Mouse (Mus musculus) activated CD4-positive, CD25-positive, alpha-beta regulatory T cell, adult 4 months (primary cell): ENCODE data around the gene Gm10134. TPM values are rescaled to one million over a fixed set of nuclear protein-coding genes. Genes with fewer than 3 reads are reported as not detected.

ENCODE experiments used
- ATAC-seq: one replicate; pipeline ENCODE4 v1.8.0; 2017
- polyA plus RNA-seq, 2 experiments: library from polyadenylated mRNA; unstranded; fragments of 100-300 nt; shearing (Covaris generic); gene quantifications; one replicate each; pipeline ENCODE4 v1.2.1; 2017

Gene Gm10134
- polyA plus RNA-seq, 2 experiments from 2014 or later, result not detected

DNA sequence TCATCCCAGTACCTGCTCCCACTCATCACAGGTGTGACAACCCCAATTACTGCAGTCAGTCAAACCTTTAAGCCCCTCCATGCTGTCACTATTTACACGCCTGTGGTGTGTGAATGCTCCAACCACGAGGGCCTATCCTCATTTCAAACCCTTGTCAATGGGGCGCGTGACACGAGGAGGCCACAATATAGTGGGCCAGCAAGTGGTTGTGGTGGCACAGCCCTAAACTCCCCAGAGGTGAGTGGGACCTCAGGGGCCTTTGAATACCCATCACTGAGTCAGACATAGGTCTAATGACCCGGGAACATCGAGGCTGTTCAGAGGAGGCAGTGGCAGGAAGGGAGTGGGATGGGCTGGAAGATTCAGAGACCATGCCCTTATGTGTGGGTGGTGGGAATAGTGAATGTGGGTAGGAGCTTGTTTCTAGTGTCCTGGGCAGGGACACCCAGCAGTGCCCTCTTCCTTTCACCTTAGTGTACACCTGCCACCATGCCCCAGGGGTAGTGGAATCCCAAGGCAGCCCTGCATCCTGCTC is 28.1 kb downstream of the Gm10134 start:
- no peak for ATAC-seq

DNA sequence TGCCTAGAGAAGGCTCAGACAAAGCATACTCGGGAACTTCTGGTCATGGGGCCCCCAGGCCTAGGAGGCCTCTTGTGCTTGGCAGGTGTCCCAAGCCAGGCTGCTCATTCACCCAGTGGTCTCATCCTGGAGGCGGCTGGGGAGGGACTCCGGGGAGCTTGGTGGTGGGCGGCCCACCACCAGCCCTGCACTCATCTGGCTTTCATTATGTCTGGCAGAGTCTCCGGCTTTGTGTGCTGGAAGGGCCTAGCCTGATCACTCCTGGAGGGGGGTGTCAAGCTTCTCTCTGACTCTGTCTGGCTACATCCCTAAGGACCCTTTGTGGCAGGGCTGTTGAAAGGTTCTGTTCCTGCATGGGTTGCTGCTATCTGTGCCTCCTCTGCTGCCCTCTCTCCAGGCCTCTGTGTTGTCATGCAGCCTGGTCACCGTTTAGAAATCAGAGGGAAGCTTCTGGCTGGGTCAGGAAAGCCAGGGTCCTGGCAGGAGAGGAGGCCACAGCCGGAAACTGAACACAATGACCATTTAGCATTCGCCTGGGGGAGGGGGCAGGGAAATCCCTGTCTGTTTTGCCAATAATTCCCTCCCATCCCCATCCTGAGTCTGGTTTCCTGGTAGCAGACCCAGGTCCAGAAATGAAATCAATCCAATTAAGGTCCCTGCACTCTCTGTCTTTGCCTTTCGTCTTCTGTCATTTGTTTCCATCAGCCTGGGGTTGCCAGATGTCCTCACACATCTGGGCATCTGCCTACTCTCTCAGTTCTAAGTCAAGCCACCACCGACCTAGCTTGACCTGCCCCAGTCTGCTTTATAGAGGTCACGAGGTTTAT is 28.8 kb downstream of the Gm10134 start:
- ATAC-seq, result no peak

DNA sequence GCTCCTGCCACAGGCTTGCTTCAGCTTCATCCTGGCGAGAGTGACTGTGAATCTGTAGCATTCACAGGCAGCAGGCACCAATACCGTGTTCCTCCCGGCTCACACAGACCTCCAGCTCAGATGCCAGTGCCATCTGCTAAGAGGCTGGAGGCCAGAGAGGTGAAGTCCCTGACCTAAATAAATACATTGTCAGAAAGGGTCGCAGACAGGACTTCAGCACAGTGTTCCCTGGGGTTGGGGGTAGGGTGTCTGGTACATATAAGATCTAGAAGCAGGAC is 29.3 kb downstream of the Gm10134 start:
- no peak for ATAC-seq

DNA sequence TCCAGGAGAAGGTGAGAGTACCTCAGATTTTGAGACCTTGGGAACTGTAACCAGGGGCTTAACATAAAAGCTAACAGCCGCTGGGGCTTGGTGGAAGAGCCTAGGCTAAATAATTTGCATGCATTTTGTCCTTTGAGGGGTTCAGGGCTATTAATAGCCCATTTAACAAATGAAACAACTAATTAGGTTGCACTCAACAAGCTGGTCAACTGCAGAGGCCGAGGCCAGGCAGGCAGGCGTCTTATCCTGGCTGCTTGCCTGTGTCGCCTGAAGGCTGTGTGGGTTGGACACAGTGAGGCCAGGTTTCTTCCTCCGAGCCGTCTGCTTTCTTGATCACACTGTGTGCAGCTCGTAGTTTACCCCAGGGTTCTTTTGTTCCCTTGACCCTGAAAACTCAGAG is 29.8 kb downstream of the Gm10134 start:
- no peak for ATAC-seq

DNA sequence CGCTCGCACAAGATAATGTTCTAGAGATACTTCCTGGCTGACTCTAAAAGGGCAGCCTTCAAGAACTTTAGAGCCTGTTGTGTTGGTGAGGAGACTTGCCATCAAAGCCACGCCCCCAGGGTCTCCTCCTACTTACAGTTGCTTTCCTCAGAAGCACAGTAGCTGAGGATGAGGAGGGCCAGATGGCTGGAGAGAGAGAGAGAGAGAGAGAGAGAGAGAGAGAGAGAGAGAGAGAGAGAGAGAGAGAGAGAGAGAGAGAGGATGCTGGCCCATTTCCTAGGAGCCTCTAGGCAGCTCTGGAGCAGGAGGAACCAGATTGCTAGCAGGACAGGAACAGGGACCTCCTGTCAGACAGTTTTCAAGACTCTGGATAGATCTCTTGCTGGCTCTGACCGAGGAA is 30.3 kb downstream of the Gm10134 start:
- ATAC-seq, result no peak

DNA sequence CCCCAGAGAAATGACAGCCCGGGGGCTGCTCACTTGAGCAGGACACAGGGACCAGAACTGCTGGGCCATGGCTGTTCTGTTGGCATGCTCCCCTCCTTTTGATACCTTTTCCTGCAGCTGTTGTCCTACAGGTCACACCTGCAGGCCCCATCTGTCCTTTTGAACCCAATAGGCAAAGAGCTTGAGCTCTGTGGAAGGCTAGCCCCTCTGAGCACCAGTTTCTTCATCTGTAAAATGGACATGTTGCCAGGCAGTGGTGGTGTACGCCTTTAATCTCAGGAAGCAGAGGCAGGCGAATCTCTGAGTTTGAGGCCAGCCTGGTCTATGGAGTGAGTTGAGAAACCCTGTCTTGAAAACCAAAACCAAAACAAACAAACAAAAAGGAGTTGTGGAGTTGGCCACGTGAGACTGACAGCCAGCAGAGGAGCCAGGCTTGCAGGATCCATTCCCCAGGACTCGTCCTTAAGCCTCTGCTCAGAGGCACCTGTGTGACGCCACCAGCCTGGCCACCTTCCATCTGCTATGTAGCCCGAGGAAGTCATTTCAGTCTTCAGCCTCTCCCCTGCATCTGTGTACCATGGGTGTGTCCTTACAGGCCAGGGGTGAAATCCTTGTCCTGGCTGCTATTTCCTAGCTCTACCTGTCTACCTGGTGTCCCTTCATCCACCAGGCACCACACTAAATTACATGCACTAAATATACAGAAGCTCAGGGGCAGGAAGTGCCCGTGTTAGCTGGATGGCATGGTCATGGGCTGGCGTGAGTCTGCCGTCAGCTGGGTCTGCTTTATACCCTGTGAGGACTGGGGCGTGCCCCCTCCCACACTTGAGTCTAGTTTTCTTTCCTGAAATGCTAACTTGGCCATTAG is 31.1 kb downstream of the Gm10134 start:
- no peak for ATAC-seq

DNA sequence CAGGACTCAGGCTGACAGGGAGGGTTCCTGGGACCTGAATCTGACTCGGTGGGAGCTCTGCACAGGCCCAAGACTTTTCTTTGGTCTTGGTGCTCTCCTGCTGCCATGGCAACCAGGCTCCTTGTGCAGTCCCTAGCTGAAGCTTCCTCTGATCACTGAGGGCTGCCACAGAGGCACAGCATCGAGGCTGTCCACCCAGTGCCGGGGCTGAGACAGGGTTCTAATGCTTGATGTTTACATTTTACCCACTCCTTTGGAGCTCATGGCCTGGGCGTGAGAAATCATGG is 31.7 kb downstream of the Gm10134 start:
- no peak for ATAC-seq

DNA sequence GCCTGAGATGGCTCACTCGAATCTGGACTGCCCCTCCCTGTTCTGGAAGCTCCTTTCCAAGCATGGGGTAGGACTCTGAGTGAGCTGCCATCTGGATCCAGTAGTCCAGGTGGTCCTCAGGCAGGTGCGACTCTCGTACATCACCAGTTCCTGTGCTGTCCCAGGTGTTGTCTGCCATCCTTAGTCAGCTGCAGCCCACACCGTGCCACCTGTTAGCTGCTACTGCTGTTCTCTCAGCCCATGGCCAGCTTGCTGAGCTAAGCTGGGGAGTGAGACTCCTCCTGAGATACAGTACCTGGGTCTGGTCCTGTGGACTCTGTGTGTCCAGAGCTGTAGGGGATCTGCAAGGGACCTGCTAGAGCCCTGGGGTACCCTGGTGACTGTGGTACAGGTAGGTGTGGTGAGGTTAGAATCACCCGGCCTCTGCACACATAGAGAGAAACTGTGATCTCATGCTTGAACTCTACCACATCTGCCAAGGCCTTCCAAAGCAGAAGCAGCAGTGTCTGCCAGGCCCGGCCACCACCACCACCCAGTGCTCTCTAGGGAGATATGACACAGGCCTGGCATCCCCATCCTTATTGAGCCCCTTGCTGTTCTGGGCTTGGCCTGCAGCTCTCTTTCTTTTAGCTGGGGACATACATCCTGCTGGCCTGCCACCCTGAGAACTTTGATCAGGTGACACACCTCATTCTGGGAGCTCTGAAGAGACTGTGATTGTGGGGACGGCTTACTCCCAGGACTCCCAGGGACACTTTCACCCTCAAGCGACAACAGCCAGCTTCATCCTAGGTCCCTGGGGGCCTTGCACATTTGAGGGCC is 32.3 kb downstream of the Gm10134 start:
- ATAC-seq, result no peak

DNA sequence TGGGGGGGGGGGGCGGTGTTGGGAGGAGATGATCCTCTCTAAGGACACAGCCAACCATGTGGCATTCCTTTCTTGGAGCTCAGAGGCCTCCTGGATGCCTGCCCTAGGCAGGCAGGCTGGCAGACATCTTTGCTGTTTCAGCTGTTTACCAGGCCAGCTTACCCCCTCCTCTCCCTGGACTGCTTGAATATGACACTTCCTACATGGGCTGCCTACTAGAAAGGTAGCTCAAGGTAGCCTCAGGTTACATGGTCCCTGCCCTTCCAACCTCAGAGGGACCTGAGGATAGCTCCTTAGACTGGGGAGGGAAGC is 32.9 kb downstream of the Gm10134 start:
- no peak for ATAC-seq

DNA sequence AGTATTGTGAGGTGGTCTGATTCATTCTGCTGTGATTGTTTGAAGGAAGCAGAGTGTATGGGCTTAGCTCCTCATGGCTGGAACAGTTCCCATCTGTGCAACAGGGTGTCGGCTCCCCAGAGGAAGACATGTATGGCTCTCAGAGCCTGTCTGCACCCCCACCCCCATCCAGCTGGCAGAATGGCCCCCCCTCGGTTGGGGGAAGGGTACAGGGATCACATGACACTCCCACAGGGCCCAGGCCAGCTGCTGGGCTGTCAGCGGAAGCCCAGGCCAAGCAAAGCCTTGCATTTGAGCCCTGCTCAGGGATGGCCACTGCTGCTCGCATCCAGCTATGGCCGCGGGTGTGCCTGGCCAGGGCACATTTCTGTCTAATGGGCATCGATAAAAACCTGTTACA is 33.3 kb downstream of the Gm10134 start:
- no peak for ATAC-seq

DNA sequence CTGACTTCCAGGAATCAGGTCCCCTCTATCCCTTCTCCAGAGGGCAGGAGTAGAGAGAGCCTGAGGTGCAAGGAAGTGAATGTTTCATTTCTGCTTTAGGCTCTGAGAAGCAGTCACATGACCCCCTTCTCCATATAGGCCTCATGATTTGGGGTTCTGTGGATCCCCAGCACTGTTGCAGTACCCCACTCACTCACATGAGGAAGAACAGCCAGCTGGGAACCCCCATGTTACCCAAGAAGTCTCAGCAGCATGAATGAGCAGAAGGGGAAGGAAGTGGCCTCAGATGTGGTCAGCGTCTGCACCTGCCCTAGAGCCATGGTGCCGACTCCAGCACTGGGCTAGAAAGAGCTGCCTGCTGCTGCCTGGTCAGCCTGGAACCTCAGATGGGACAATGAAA is 34.1 kb downstream of the Gm10134 start:
- peak; percentile 81 for ATAC-seq

DNA sequence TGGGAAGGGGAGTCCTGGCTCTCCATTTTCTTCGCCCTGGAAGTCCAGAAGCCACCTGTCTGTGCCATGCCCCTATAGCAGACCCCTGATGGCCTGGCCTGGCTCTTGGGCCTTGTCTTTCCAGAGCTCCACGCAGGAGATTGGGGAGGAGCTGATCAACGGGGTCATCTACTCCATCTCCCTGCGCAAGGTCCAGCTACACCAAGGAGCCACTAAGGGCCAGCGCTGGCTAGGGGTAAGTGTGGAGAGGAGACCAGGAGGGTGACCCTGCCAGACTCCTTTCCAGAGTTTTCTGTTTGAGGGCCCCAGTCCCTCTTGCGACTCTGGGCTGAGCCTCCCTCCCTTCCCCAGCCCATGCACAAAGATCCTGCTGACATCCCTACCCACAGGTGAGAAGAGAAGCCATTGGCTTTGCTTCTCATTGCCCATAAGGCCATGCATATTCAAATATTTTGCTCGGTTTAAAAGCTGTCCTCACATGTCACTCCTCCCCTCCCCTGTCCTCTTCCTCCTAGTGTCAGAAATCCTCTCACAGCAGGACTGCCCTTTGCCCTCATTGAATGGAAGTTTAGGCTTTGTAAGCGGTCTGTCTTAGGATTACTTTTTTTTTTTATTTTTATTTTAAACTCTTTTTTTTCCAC is 34.8 kb downstream of the Gm10134 start:
- ATAC-seq, result no peak

DNA sequence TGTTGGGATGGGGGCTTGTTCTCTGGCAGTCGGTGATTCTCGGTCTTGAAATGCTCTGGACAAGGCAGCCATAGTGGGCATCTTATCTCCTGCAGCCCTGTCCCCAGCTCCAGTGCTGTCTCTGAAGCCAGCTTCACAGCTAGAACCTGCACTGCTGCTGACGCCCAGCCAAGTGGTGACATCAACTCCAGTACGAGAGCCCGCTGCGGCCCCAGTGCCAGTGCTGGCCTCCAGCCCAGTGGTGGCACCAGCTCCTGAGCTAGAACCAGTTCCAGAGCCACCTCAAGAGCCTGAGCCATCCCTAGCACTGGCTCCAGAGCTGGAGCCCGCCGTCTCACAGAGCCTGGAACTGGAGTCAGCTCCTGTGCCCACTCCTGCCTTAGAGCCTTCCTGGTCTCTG is 38.0 kb downstream of the Gm10134 start:
- no peak for ATAC-seq

DNA sequence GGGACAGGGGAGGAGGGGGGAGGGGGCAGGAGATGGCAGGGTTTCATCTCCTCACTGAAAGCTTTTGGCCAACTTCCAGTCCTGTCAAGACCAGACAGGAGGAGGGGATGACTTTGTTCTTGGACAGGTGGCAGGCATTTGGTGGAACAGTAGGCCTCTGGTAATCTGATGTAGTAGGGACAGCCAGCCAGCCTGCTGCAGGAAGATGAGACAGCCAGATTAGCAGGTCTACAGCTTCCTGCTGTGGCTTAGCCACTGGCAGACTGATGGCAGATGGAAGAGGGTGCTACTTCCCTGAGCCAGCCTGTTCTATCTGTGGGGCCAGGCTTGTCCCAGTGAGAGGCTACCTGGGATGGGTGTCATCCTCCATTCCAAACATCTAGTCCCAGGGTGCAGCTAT is 40.1 kb downstream of the Gm10134 start:
- ATAC-seq, result no peak

DNA sequence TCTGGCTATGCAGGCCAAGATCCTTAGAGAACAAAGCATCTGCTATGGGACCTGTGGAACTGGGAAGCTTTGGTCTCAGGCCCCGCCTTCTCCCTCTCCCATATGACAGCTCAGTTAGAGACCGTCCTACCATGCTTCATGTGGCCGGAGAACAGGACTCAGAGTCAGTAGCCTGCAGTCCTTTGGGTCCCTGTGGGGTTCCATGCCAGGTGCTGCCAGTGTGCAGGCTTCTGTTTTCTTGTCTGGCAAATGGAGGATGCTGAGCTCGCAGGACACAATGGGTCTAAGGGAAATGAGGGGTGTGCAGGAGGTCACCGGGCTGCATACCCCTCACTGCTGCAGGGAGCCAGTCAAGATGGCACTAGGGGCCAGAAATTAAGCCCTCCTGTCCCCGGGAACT is 40.7 kb downstream of the Gm10134 start:
- no peak for ATAC-seq

DNA sequence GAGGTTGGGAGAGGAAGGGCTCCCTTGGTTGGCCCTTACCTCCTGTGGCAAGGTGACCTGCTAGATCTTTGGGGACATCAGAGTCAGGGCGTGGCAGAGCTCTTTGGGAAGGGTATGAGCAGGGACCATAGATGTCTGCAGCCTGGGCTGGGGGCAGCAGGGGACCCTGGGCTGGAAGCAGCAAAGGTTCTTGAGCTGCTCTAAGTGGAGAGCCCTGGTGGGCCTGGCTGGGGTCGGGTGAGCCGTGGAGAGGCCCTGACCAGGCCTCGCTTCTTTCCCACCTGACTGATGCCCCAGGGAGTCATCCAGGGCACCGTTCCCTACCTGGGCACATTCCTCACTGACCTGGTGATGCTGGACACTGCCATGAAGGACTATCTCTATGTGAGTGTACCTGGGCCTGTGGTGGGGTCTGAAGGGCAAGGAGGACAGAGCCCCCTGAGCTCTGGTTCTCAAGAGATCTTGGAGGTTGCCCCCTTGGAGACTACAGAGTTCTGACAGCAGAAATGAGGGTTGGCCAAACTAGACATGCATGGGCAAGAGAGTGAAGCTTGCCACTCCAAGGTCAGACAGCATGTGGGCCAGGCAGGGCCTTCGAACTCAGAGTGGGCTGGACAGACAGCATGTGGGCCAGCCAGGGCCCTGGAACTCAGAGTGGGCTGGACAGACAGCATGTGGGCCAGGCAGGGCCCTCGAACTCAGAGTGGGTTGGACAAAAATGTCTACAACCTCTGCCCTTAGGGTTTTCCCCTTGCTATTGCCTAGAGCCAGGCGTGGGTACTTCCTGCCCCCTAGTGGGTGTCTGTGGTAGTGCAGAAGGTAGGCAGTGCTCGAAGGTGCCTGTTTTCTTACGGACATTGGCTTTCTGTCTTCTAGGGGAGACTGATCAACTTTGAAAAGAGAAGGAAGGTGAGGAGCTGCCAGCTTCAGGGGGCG is 41.6 kb downstream of the Gm10134 start:
- ATAC-seq, result peak; percentile 86

DNA sequence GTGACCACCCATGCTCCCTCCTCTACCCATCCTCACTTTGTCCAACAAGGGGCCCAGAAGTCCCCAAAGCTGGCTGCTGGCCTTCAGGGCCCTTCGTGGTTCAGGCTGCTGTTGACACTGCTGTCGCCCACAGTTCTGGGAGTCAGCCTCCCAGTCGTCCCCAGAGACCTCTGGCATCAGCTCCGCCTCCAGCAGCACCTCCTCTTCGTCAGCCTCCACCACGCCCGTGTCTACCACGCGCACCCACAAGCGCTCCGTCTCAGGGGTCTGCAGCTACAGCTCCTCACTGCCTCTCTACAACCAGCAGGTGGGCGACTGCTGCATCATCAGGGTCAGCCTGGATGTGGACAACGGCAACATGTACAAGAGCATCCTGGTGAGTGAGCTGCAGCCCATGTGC is 43.3 kb downstream of the Gm10134 start:
- no peak for ATAC-seq

DNA sequence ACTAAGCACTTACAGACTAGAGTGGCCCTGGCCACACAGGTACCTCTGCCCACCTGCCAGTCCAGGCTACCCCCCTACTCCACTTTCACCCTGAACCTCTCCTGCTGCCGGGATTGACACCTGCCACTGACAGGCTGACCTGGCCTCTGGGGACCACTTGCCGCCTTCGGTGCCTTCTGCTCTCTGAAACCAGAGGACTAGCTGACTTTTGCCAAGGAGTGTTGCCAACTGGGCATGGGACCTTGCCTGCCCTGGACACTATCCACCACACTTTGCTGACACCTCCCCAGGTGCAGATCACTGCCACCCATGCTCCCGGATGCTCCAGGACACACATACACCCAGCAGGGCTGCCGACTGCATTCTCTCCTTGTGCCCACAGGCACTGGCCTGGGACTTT is 46.4 kb downstream of the Gm10134 start:
- ATAC-seq, result no peak
